Mouse (Mus musculus) layer of hippocampus, adult 9-10 months (tissue): Measurements from ENCODE around the gene Dnah8.
A peak's percentile ranks its signal among the peaks of the same experiment; 100 is the strongest.
"Not testable (repeated sequence)": the region's sequence is repeated elsewhere in the genome, so short reads cannot be mapped to it uniquely, and the experiment has no call there.

ENCODE experiments used
- DNase-seq: peaks from one replicate; pipeline ENCODE4 v3.0.0; 2022; ENCODE audit warnings: low spot score

Dnah8 gene

GRCm38 (mm10) chr17:30609305-30609979, 14.7 kb upstream of the Dnah8 start:
- DNase-seq, result peak; percentile 50

DNA sequence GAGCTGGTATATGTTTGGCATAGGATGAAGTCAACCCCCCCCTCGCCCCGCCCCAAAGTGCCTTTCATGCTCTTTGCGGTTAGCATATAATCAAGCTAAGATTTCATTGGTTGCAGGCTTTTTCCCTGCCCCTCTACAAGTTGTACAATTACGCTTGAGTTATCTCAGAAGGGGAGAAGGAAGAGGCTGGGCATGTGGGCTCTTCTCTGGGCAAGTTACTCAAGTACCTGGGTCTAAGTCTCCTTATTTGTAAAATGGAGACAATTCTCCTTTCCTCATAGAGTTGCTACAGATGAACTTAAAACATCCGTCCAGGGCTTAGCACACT, 14.2 kb upstream of the Dnah8 start:
- DNase-seq, result no peak

- no peak for DNase-seq
Measured at GRCm38 (mm10) chr17:30610739-30611138, 13.4 kb upstream of the Dnah8 start.

DNA sequence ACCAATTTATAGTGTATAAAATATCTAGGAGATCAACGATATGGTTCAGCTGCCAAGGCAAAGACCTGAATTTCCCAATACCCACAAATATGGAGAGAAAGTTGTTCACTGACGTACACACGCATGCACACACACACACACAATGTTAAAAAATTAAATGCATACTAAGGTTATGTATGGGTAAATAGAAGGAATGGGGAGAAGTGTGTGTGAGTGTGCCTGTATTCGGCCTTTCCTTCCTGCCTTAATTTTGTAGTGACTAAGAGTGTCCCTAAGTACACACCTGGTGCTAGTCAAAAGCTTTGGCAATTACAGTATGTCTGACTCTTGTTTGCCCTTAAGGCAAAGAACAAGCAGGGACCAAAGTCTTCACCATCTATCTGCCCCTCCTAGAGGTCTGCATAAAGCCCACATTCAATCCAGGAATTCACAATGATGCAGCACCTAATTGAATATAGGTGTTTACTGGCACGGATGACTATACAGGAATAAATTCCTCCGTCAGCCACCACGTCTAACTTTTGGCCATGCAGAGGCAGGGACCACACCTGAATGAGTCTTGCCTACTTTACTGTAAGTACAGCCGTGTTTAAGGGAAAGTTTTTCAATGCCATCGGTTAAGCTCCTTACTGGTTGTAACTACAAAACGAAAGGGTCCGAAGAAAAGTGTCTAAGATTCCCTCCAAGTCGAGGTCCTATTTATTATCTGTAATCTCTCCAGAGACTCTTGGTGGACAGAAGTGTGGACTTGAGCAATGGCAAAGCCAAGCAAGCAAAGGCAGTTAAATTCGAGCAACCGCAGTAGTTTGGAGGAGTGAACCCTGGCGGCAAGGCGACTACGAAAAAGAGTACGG, 12.7 kb upstream of the Dnah8 start:
- no peak for DNase-seq

DNA sequence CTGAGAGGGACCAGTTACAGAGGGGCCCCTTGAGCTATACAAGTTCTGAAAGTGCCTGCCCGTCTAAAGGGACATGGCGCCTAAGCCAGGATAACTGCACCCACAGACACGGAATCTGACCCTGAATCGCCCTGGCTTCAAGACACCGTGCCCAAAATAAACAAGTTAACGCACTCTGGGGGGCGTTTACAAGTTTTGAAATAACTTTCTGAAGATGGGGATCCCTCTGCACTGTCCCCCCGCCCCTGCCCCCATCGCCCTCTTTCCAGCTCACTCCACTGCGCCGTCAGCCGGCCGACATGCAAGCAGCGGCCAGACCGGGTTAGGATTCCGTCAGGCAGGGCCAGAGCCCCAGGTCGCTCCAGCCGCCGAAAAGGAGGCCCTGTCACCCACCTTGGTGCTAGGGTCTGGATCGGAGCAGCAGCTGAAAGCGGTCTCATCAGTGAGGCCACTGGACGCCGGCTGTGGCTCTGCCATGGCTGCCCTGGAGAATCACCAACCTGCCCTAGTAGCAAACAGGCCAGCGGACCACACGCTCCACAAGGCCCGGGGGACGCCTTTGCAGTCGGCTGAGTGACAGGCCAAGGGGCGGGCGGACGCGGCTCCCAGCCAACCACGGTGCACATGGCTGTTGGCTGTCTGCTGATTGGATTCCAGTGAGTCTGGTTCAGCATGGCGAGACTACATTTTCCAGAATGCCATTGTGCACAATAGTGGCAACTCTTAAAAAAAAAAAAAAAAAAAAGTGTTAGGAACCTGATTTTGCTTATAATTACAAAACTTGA, 11.9 kb upstream of the Dnah8 start:
- DNase-seq, result peak; percentile 100

GRCm38 (mm10) chr17:30613350-30613749, 10.8 kb upstream of the Dnah8 start:
- no peak for DNase-seq

DNA sequence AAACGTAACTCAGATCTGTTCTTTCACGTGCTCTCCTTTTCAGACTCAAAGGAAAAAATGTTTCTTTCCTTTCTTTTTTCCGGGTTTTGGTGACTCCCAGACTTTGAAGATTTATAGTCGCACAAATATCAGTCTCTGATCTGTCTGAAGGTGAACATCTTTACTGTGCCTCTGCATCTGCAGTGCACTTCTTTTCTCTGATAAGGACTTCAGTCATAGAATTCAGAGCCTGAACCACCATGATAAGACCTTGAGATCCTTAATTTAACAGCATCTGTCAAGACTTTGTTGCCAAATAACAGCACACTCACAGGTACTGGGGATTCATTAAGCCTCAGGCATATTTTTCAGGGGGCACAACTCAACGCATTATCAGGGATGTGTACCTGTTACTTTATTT, 8.0 kb upstream of the Dnah8 start:
- DNase-seq, result no peak

DNA sequence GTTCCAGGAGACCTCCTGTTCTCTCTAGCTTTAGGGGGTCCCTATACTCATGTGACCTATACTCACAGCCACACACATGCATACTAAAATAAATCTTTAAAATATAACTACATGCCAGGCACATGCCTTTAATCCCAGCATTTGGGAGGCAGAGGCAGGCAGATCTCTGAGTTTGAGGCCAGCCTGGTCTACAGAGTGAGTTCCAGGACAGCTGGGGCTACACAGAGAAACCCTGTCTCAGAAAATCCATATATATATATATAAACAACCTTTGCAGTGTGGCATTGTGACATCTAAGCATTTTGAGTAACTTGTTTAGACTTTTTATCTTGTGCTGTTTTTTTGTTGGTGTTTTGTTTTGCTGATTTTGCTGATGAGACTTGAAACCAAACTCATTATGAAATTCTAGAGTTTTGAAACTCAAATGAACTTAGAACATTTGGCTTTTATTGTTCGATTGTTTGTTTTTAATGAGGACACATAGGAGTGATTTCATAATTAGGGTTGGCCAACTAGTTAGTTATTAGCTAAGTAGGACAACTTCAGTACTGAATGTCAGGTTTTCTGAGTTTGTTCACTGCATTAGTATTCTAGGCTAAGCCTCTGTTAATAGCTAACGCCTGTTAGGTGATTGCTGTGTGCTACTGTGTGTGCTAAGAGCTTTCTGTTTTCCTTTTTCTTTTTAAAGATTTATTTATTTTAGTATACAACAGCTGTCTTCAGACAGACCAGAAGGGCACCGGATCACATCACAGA, 5.8 kb upstream of the Dnah8 start:
- no peak for DNase-seq

DNA sequence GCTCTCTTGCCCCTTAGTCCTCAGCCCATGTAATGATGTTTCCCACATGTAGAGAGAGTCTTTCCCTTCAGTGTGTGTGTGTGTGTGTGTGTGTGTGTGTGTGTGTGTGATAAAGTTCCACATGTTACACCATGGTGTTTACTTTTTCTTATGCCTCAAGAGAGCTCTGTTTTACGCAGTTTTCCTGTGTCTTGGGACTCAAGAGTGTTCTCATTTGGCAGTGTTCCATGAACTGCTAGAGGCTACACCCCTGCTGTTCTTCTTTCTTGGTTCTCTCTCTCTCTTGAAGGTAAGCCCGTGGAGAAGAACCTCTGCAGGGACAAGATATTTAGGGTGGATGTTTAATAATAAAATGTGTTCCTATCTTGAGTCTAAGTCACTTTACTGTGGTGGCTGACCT, 5.0 kb upstream of the Dnah8 start:
- no peak for DNase-seq

- no peak for DNase-seq
Measured at GRCm38 (mm10) chr17:30620548-30620947, 3.6 kb upstream of the Dnah8 start.

DNA sequence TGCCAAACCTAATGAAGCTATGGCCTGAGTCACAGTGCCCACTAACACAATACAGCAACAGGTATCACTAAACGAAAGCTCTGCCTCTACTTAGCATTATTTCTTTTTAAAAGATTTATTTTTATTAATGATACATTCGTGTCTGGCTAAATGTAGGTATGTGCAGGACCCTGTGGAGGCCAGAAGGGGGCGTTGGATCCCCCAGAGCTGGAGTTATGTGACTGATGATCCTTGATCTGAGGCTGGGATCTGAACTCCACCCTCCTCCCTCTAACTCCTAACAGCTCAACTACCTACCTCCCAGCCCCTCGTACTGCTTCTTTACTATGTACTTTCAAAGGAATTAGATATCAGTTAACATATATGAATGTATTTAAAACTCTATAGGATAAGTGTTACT, 2.7 kb upstream of the Dnah8 start:
- DNase-seq, result no peak

DNA sequence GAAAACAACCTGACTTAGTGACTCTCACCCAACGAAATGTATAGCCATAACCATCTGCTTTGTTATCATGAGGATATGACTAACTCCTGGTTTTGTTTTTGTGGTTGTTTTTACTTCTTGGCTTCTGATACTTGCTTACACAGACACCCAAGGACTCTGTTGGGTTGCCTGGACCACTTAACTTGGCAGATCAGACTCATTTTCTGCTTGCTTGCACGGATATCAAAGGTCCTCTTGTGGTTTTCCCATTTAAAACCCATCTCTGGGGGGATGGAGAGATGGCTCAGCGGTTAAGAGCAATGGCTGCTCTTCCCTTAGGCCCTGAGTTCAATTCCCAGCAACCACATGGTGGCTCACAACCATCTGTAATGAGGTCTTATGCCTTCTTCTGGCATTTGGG, 954 bp upstream of the Dnah8 start:
- DNase-seq, result no peak

DNA sequence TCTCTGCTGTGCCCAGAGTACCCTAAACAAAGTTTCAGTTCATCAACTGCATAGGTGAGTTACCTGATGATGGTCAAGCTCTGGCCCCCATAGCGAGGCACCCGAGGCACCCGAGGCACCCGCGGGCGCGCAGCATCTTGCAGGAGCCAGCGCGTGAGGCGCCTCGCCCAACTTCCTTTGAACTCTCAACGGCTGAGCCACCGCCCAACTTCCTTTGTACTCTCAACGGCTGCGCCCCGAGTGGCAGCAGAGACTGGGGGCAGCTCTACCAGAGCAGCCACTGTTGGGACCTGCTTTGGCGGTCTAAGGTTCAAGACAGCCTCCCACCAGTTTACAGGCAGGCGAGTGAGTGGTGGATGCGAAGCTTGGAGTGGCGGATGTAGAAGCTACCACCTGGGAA, 2.6 kb downstream of the Dnah8 start, which contains the start of gene Glo1:
Gene Glo1, minus strand, starts transcription at position 153 of the 400 bp plus-strand sequence.
- DNase-seq, result not testable (repeated sequence)

DNA sequence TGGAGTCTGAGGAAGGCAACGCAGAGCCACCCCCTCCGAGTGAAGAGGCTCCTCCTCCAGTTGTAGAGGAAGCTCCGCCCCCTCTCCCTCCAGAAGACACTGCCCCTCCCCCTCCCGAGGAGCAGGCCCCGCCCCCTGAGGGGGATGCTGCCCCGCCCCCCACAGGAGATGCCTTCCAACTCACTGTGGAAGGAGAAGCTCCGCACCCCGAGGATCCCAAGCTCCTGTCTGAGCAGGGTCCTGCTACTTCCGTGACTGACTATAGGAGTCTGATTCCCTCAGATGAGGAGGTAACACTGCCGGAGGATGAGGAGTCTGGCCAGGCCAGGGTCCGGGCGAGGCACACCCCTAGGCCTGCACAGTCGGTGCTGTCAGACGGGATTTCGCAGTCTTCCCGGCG, 11.2 kb downstream of the Dnah8 start:
- DNase-seq, result no peak

DNA sequence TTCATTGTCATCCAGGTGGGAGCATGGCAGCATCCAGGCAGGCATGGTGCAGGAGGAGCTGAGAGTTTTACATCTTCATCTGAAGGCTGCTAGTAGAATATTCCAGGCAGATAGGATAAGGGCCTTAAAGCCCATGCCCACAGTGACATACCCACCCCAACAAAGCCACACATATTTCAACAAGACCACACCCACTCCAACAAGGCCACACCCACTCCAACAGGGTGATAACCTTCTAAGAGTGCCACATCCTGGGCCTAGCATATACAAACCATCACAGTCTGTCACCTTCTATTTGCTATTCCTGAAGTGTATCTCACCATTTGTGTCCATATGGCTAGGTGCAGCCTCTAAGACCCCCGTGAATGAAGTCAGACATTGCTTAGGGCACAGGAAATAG, 13.6 kb downstream of the Dnah8 start:
- DNase-seq, result no peak

DNA sequence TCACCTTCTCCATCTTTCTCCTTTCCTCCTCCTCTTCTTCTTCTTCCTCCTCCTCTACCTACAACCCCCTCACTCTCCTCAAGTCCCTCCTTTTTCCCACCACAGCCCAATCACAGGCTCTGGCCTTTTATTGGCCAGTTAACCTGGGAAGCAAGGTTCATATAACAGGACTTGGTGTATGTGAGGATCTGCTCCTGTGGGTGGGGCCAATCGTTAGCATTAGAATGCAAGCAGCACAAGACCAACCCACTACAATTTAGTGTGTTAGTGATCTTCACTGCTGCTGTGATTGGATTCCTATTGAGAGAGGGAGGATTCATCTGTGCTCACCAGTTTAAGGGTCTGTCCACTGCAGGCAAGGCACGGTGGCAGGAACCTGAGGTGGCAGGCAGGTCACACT, 14.8 kb downstream of the Dnah8 start:
- DNase-seq, result no peak

GRCm38 (mm10) chr17:30640896-30641295, 16.7 kb downstream of the Dnah8 start:
- DNase-seq, result no peak

GRCm38 (mm10) chr17:30648770-30649169, 24.6 kb downstream of the Dnah8 start:
- DNase-seq, result no peak

DNA sequence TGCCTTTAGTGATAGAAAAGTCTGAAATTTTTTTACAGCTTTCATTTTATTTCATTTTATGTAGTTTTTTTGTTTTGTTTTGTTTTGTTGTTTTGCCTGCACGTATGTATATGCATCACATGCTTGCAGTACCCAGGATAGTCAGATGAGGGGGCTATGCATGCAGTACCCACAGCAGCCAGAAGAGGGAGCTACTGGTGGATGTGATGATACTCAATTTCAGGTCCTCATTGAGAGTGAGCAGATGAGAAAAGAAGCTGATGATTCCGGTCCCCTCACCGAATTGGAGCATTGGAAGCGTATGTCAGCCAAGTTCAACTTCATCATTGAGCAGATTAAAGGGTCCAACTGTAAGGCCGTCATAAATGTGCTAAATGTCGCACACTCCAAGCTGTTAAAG, 28.9 kb downstream of the Dnah8 start:
- DNase-seq, result no peak

DNA sequence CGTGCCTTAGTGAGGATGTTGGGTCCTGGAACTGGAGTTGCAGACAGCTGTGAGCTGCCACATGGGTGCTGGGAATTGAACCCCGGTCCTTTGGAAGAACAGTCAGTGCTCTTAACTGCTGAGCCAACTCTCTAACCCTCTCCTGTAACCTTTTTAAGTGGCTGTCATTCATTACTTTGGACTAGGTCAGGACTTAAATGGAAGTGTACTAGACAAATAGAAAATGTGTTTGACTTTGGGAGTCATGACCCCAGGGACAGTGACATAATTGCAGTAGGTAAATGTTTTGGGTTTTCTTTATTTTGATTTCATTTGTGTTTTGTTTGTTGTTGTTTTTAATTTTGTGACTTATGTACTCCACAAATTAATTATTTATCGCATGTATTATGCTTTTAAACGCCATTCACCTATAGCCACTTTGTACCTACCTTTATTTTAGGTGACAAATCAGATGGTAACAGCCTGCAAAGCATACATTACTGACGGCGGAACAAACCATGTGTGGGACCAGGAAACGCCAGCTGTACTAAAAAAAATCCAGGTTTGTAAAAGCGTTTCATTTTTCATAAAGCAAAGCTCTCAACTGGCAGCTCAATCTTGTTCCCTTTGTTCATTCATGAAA, 33.5 kb downstream of the Dnah8 start:
- DNase-seq, result no peak

GRCm38 (mm10) chr17:30658152-30658544, 34.0 kb downstream of the Dnah8 start:
- peak; percentile 75 for DNase-seq

- no peak for DNase-seq
Measured at GRCm38 (mm10) chr17:30662131-30662530, 38.0 kb downstream of the Dnah8 start.
